Mouse (Mus musculus): ENCODE data around the gene Nolc1. TPM values are rescaled to one million over a fixed set of nuclear protein-coding genes. Genes with fewer than 3 reads are reported as not detected.
A peak's percentile ranks its signal among the peaks of the same experiment; 100 is the strongest.

The Nolc1 gene
- total RNA-seq, 2 experiments from 2014 or later = 17.5 to 25.5 TPM

DNA sequence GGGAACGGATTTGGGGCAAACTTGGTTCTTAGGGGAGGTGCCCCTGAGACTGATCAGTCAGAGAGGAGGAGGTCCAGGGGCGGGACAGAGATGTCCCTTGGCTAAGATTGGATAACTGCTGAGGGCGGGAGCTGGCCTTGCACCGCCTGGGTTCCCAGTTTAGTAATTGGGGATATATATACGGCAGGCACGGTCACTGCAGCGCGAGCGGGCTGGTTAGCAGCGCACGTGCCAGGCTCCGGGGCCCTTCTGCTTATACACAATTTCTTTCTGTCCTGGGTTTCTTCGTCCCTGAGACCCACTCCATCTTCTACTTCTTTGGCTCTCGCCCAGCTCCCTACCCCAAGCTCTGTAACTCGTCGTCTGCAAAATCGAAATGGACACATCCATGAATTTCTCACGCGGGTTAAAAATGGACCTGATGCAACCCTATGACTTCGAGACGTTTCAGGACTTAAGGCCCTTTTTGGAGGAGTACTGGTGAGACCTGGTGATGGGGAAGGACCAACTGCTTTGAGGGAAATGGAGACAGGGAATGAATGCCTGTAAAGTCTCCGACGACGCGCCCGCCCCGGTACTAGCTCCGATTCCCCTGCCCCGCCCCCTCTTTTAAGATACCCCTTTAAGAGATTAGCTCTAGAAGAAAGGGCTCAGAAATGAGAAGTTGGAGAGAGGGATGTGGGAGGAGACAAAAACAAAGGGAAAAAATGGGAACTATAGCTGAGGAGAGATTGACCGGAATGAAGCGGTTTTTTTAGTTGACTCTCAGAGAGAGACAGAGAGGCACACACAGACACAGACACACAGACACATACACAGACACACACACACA lies 56.2 kb downstream of the Nolc1 start, which contains the start of gene Elovl3:
Elovl3 (plus strand) TSS at position 204 of the 832 bp plus-strand sequence.
- intact Hi-C loops (cut with DNase I; ENCODE audit: low total_unique reads) = no loop called here
- peak; percentile 38 for DNase-seq

DNA sequence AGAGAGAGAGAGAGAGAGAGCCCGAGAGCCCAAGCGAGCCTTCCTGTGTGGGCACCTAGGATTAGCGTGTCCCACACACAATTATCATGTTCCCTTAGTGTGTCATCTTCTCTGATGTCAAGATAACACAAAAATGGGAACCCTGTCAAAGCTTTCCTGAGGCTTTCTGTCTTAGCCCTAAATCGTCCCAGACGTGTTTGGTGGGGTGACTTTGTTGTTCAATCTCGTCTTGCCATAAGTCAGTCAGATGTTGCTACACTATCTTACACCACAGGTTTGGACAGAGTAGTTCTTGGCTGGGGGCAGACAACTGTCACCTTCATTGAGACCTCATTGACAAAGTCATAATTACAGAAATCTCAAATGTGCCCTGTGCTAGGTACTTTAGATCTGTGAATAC lies 56.9 kb downstream of the Nolc1 start:
- intact Hi-C loops (cut with DNase I; ENCODE audit: low total_unique reads) = no loop called here
- DNase-seq = no peak

Other genes with a start within 250 kb of the Nolc1 start
- gene Armh3, start 77.4 kb upstream of the Nolc1 start, total RNA-seq (2021) = 10 to 100 TPM; 10.8 to 10.9 TPM
- 1 to 10 TPM; 3.1 to 3.8 TPM for gene Hps6, start 72.4 kb upstream of the Nolc1 start, total RNA-seq (2021)
- 10 to 100 TPM; 11.2 to 11.5 TPM for gene Pprc1, start 31.0 kb upstream of the Nolc1 start, total RNA-seq (2021)
- 10 to 100 TPM; 26.2 to 28.5 TPM for gene Ldb1, start 30.6 kb upstream of the Nolc1 start, total RNA-seq (2021)
- not detected for gene Elovl3, start 56.0 kb downstream of the Nolc1 start, total RNA-seq (2021)
- gene Pitx3, start 72.5 kb downstream of the Nolc1 start, total RNA-seq (2021) = 10 to 100 TPM; 12.9 to 21.9 TPM
- gene Gbf1, start 76.6 kb downstream of the Nolc1 start, total RNA-seq (2021) = 10 to 100 TPM; 45.0 to 47.8 TPM
- gene Nfkb2, start 228.5 kb downstream of the Nolc1 start, total RNA-seq (2021) = 10 to 100 TPM in 1 of 2 experiments, 1 to 10 TPM in 1; 9.6 to 10.4 TPM

Measured in gastrocnemius, postnatal 14 days (tissue).